Mouse (Mus musculus): ENCODE data around the gene Anks1b. TPM values are rescaled to one million over a fixed set of nuclear protein-coding genes. Genes with fewer than 3 reads are reported as not detected.

Anks1b gene
- polyA plus RNA-seq, 1 experiment from 2014 or later = 13.0 TPM

- WGBS = 84% methylated on average over 4 of the region's 4 CpGs
- H3K27me3 ChIP-seq (ENCODE audit: control insufficient read depth, insufficient read depth, low read length) = no peaks in the 10 kb centered on the region
- no peaks in the 10 kb centered on the region for H3K4me1 ChIP-seq (replicated peaks; ENCODE audit: control insufficient read depth, insufficient read depth, low read length)
- H3K9me3 ChIP-seq (ENCODE audit: control insufficient read depth, low read length) = no peaks in the 10 kb centered on the region
- ATAC-seq (ENCODE audit: low FRiP score) (no peak), DNase-seq (ENCODE audit: low spot score) (no peak)
- no peak overlapping the region for H3K4me3 ChIP-seq (ENCODE audit: low read depth, low read length)
- H3K4me2 ChIP-seq (replicated peaks; ENCODE audit: low read depth, low read length) = no peak overlapping the region
- H3K27ac ChIP-seq (ENCODE audit: low read depth, low read length) = no peak overlapping the region
- H3K36me3 ChIP-seq (ENCODE audit: control insufficient read depth, insufficient read depth, low read length) = no peaks in the 10 kb centered on the region
- H3K9ac ChIP-seq (ENCODE audit: low read depth, low read length) = no peak overlapping the region
Measured at GRCm38 (mm10) chr10:90757773-90758172, 884.5 kb downstream of the Anks1b start.

- H3K36me3 ChIP-seq (ENCODE audit: control insufficient read depth, insufficient read depth, low read length) = no peaks in the 10 kb centered on the region
- DNase-seq (ENCODE audit: low spot score) = no peak
- ATAC-seq (ENCODE audit: low FRiP score) = no peak
- no peak overlapping the region for H3K27ac ChIP-seq (ENCODE audit: low read depth, low read length)
- no peaks in the 10 kb centered on the region for H3K4me1 ChIP-seq (replicated peaks; ENCODE audit: control insufficient read depth, insufficient read depth, low read length)
- H3K4me2 ChIP-seq (replicated peaks; ENCODE audit: low read depth, low read length) = no peak overlapping the region
- no peak overlapping the region for H3K9ac ChIP-seq (ENCODE audit: low read depth, low read length)
- no peaks in the 10 kb centered on the region for H3K27me3 ChIP-seq (ENCODE audit: control insufficient read depth, insufficient read depth, low read length)
- H3K4me3 ChIP-seq (ENCODE audit: low read depth, low read length) = no peak overlapping the region
- no peaks in the 10 kb centered on the region for H3K9me3 ChIP-seq (ENCODE audit: control insufficient read depth, low read length)
- 90% methylated on average over 5 of the region's 5 CpGs for WGBS
Measured at GRCm38 (mm10) chr10:90759929-90760328, 886.6 kb downstream of the Anks1b start.

- Histone ChIP-seq H3K27me3 (ENCODE audit: control insufficient read depth, insufficient read depth, low read length) (no peaks in the 10 kb centered on the region), H3K4me2 (replicated peaks; ENCODE audit: low read depth, low read length) (no peak overlapping the region), H3K4me1 (replicated peaks; ENCODE audit: control insufficient read depth, insufficient read depth, low read length) (no peaks in the 10 kb centered on the region), H3K36me3 (ENCODE audit: control insufficient read depth, insufficient read depth, low read length) (no peaks in the 10 kb centered on the region), H3K4me3 (ENCODE audit: low read depth, low read length) (no peak overlapping the region), H3K27ac (ENCODE audit: low read depth, low read length) (no peak overlapping the region), H3K9me3 (ENCODE audit: control insufficient read depth, low read length) (no peaks in the 10 kb centered on the region), H3K9ac (ENCODE audit: low read depth, low read length) (no peak overlapping the region)
- DNase-seq (ENCODE audit: low spot score) (no peak), ATAC-seq (ENCODE audit: low FRiP score) (no peak)
- 70% methylated on average over 3 of the region's 3 CpGs for WGBS
Measured at GRCm38 (mm10) chr10:90766261-90766660, 893.0 kb downstream of the Anks1b start.

- DNase-seq (ENCODE audit: low spot score) = no peak
- H3K4me2 ChIP-seq (replicated peaks; ENCODE audit: low read depth, low read length) = no peak overlapping the region
- WGBS = 27% methylated on average over 11 of the region's 11 CpGs
Measured at GRCm38 (mm10) chr10:90770403-90770955, 897.2 kb downstream of the Anks1b start.

GRCm38 (mm10) chr10:90771046-90771445 is 897.7 kb downstream of the Anks1b start:
- DNase-seq (ENCODE audit: low spot score) (no peak), ATAC-seq (ENCODE audit: low FRiP score) (no peak)
- no peak overlapping the region for H3K4me3 ChIP-seq (ENCODE audit: low read depth, low read length)
- no peak overlapping the region for H3K27ac ChIP-seq (ENCODE audit: low read depth, low read length)
- WGBS = 52% methylated on average over 7 of the region's 7 CpGs
- H3K9me3 ChIP-seq (ENCODE audit: control insufficient read depth, low read length) = no peaks in the 10 kb centered on the region
- H3K4me2 ChIP-seq (replicated peaks; ENCODE audit: low read depth, low read length) = no peak overlapping the region
- no peaks in the 10 kb centered on the region for H3K36me3 ChIP-seq (ENCODE audit: control insufficient read depth, insufficient read depth, low read length)
- no peak overlapping the region for H3K9ac ChIP-seq (ENCODE audit: low read depth, low read length)
- no peaks in the 10 kb centered on the region for H3K27me3 ChIP-seq (ENCODE audit: control insufficient read depth, insufficient read depth, low read length)
- no peaks in the 10 kb centered on the region for H3K4me1 ChIP-seq (replicated peaks; ENCODE audit: control insufficient read depth, insufficient read depth, low read length)

More at GRCm38 (mm10) chr10:90770403-90770955, 897.2 kb downstream of the Anks1b start:
- Histone ChIP-seq H3K4me1 (replicated peaks; ENCODE audit: control insufficient read depth, insufficient read depth, low read length) (no peaks in the 10 kb centered on the region), H3K36me3 (ENCODE audit: control insufficient read depth, insufficient read depth, low read length) (no peaks in the 10 kb centered on the region), H3K4me3 (ENCODE audit: low read depth, low read length) (no peak overlapping the region), H3K9ac (ENCODE audit: low read depth, low read length) (no peak overlapping the region), H3K27me3 (ENCODE audit: control insufficient read depth, insufficient read depth, low read length) (no peaks in the 10 kb centered on the region), H3K9me3 (ENCODE audit: control insufficient read depth, low read length) (no peaks in the 10 kb centered on the region), H3K27ac (ENCODE audit: low read depth, low read length) (no peak overlapping the region)
- ATAC-seq (ENCODE audit: low FRiP score) = no peak

- H3K27me3 ChIP-seq (ENCODE audit: control insufficient read depth, insufficient read depth, low read length) = no peaks in the 10 kb centered on the region
Measured at GRCm38 (mm10) chr10:90771471-90772226, 898.3 kb downstream of the Anks1b start.

GRCm38 (mm10) chr10:90779561-90780400 is 906.5 kb downstream of the Anks1b start:
- no peaks in the 10 kb centered on the region for H3K36me3 ChIP-seq (ENCODE audit: control insufficient read depth, insufficient read depth, low read length)
- H3K9ac ChIP-seq (ENCODE audit: low read depth, low read length) = no peak overlapping the region
- no peak for DNase-seq (ENCODE audit: low spot score)
- no peak overlapping the region for H3K4me3 ChIP-seq (ENCODE audit: low read depth, low read length)
- ATAC-seq (ENCODE audit: low FRiP score) = no peak
- H3K27ac ChIP-seq (ENCODE audit: low read depth, low read length) = no peak overlapping the region
- H3K9me3 ChIP-seq (ENCODE audit: control insufficient read depth, low read length) = no peaks in the 10 kb centered on the region
- no peaks in the 10 kb centered on the region for H3K4me1 ChIP-seq (replicated peaks; ENCODE audit: control insufficient read depth, insufficient read depth, low read length)
- 49% methylated on average over 13 of the region's 13 CpGs for WGBS
- no peaks in the 10 kb centered on the region for H3K27me3 ChIP-seq (ENCODE audit: control insufficient read depth, insufficient read depth, low read length)
- H3K4me2 ChIP-seq (replicated peaks; ENCODE audit: low read depth, low read length) = no peak overlapping the region

More at GRCm38 (mm10) chr10:90771471-90772226, 898.3 kb downstream of the Anks1b start:
- no peak overlapping the region for H3K9ac ChIP-seq (ENCODE audit: low read depth, low read length)
- no peaks in the 10 kb centered on the region for H3K36me3 ChIP-seq (ENCODE audit: control insufficient read depth, insufficient read depth, low read length)
- H3K9me3 ChIP-seq (ENCODE audit: control insufficient read depth, low read length) = no peaks in the 10 kb centered on the region
- no peak overlapping the region for H3K4me3 ChIP-seq (ENCODE audit: low read depth, low read length)
- ATAC-seq (ENCODE audit: low FRiP score) (peak; percentile 90), DNase-seq (ENCODE audit: low spot score) (peak; percentile 51)
- no peak overlapping the region; the same call in 1 of the 2 replicates for H3K4me2 ChIP-seq (replicated peaks; ENCODE audit: low read depth, low read length)
- no peak overlapping the region for H3K27ac ChIP-seq (ENCODE audit: low read depth, low read length)
- 5% methylated on average over 15 of the region's 15 CpGs for whole genome bisulfite sequencing
- no peaks in the 10 kb centered on the region for H3K4me1 ChIP-seq (replicated peaks; ENCODE audit: control insufficient read depth, insufficient read depth, low read length)

GRCm38 (mm10) chr10:90784981-90785650 is 911.8 kb downstream of the Anks1b start:
- Histone ChIP-seq H3K9ac (ENCODE audit: low read depth, low read length) (no peak overlapping the region), H3K4me3 (ENCODE audit: low read depth, low read length) (no peak overlapping the region), H3K9me3 (ENCODE audit: control insufficient read depth, low read length) (no peaks in the 10 kb centered on the region), H3K36me3 (ENCODE audit: control insufficient read depth, insufficient read depth, low read length) (no peaks in the 10 kb centered on the region), H3K27me3 (ENCODE audit: control insufficient read depth, insufficient read depth, low read length) (no peaks in the 10 kb centered on the region), H3K4me1 (replicated peaks; ENCODE audit: control insufficient read depth, insufficient read depth, low read length) (no peaks in the 10 kb centered on the region), H3K4me2 (replicated peaks; ENCODE audit: low read depth, low read length) (no peak overlapping the region), H3K27ac (ENCODE audit: low read depth, low read length) (no peak overlapping the region)
- DNase-seq (ENCODE audit: low spot score) (no peak), ATAC-seq (ENCODE audit: low FRiP score) (no peak)
- 72% methylated on average over 4 of the region's 4 CpGs for WGBS
